Mouse (Mus musculus): ENCODE data around the gene Zik1.

DNA sequence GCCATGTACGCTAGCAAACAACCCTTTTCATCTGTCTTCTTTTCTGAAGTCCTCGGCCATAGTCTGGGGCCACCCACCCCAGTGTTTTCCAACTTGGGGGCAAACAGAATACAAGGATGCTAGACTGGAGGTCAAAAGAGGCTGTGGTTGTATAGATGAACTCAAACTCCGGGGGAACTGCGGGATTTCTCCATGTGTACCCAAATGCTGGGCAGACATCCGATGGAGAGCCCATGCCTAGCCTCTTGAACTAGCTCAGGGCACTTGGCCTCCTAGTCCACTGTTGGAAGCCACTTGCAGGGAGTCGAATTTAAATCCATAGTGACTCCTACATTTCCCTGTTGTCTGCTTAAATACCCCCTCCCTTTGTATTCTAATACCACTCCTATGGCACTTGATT lies 384 bp upstream of the Zik1 start:
- TF ChIP-seq CTCF (IDR thresholded peaks at IDR 0.05; ENCODE audit: low read depth, low read length), result no peak
- TF ChIP-seq POLR2A (IDR thresholded peaks at IDR 0.05; ENCODE audit: extremely low read depth, insufficient read depth, low read length), result no peak
